Mouse (Mus musculus) hindbrain, embryonic 15.5 days (tissue): ENCODE data around the gene Sh3d19. TPM values are rescaled to one million over a fixed set of nuclear protein-coding genes. Genes with fewer than 3 reads are reported as not detected.

Experiments used
- ATAC-seq: fragments of 200-750 bp; cut with Nextera tagmentation; 2 replicates; pipeline ENCODE4 v1.8.0; 2017; ENCODE audit warnings: low read depth, moderate number of reproducible peaks, moderate TSS enrichment; ENCODE audit not compliant: low FRiP score
- H3K27ac ChIP-seq: fragments of 300-500 bp; sonication (generic); replicated peaks from 2 replicates; pipeline ENCODE4 v1.5.1; 2015; ENCODE audit warnings: mild to moderate bottlenecking, inconsistent platforms
- H3K27me3 ChIP-seq: fragments of 300-500 bp; sonication (generic); 2 replicates; pipeline ENCODE4 v1.6.1; 2015; ENCODE audit warnings: control low read depth, inconsistent platforms
- H3K36me3 ChIP-seq: fragments of 300-500 bp; sonication (generic); 2 replicates; pipeline ENCODE4 v1.6.1; 2015; ENCODE audit warnings: control low read depth, inconsistent platforms
- H3K4me1 ChIP-seq: fragments of 300-500 bp; sonication (generic); replicated peaks from 2 replicates; pipeline ENCODE4 v1.6.1; 2015; ENCODE audit warnings: control low read depth, inconsistent platforms
- H3K4me2 ChIP-seq: fragments of 300-500 bp; sonication (generic); 2 replicates; pipeline ENCODE4 v1.6.1; 2015; ENCODE audit warnings: moderate library complexity, mild to moderate bottlenecking, inconsistent platforms
- H3K4me3 ChIP-seq: fragments of 300-500 bp; sonication (generic); 2 replicates; pipeline ENCODE4 v1.5.1; 2015; ENCODE audit warnings: mild to moderate bottlenecking, inconsistent platforms
- H3K9ac ChIP-seq: fragments of 300-500 bp; sonication (generic); 2 replicates; pipeline ENCODE4 v1.6.1; 2015; ENCODE audit warnings: inconsistent platforms
- H3K9me3 ChIP-seq: fragments of 300-500 bp; sonication (generic); 2 replicates; pipeline ENCODE4 v1.6.1; 2016; ENCODE audit warnings: control low read depth, inconsistent platforms
- WGBS: fragments of 180-500 bp; shearing (Covaris S2); methylation state at CpG from one replicate; pipeline ENCODE4 v1.1.7; 2015; 5-methylcytosine and 5-hydroxymethylcytosine counted together
- polyA plus RNA-seq: library from polyadenylated mRNA; unstranded; fragments of >200 nt; fragmentation: Nextera tagmentation; extraction: Ambion mirVana; gene quantifications from 2 replicates; pipeline ENCODE4 v1.2.1, GENCODE M21; 2015

Sh3d19 gene
- polyA plus RNA-seq, 1 experiment from 2014 or later, result 18.1 TPM

GRCm38 (mm10) chr3:86134939-86135638 lies 164.2 kb downstream of the Sh3d19 start:
- H3K9ac ChIP-seq, result no peak overlapping the region
- H3K27me3 ChIP-seq, result no peaks in the 10 kb centered on the region
- H3K4me1 ChIP-seq, result no peaks in the 10 kb centered on the region
- no peaks in the 10 kb centered on the region for H3K9me3 ChIP-seq
- peaks cover 40% of the 10 kb centered on the region for H3K36me3 ChIP-seq
- no peak overlapping the region for H3K4me3 ChIP-seq
- ATAC-seq, result no peak
- H3K27ac ChIP-seq, result no peak overlapping the region
- no peak overlapping the region for H3K4me2 ChIP-seq
- 92% methylated on average over 6 of the region's 6 CpGs for WGBS

- H3K27me3 ChIP-seq, result no peaks in the 10 kb centered on the region
- ATAC-seq, result no peak
- 88% methylated on average over 6 of the region's 6 CpGs for WGBS
These were observed 165.1 kb downstream of the Sh3d19 start for GRCm38 (mm10) chr3:86135886-86136563.

GRCm38 (mm10) chr3:86136936-86137574 lies 166.1 kb downstream of the Sh3d19 start:
- WGBS, result 95% methylated on average over 6 of the region's 6 CpGs
- Histone ChIP-seq H3K27me3 (no peaks in the 10 kb centered on the region), H3K27ac (no peak overlapping the region), H3K4me2 (no peak overlapping the region), H3K4me1 (peaks cover 13% of the 10 kb centered on the region), H3K4me3 (no peak overlapping the region), H3K36me3 (peaks cover 42% of the 10 kb centered on the region), H3K9ac (no peak overlapping the region), H3K9me3 (no peaks in the 10 kb centered on the region)
- ATAC-seq, result no peak

More at GRCm38 (mm10) chr3:86135886-86136563, 165.1 kb downstream of the Sh3d19 start:
- H3K36me3 ChIP-seq, result peaks cover 42% of the 10 kb centered on the region
- H3K4me1 ChIP-seq, result peaks cover 8% of the 10 kb centered on the region
- H3K9ac ChIP-seq, result no peak overlapping the region
- H3K4me3 ChIP-seq, result no peak overlapping the region
- no peaks in the 10 kb centered on the region for H3K9me3 ChIP-seq
- no peak overlapping the region for H3K4me2 ChIP-seq
- H3K27ac ChIP-seq, result no peak overlapping the region

GRCm38 (mm10) chr3:86139660-86140059 lies 168.8 kb downstream of the Sh3d19 start:
- H3K36me3 ChIP-seq, result peaks cover 42% of the 10 kb centered on the region
- H3K4me1 ChIP-seq, result peaks cover 16% of the 10 kb centered on the region
- H3K27me3 ChIP-seq, result no peaks in the 10 kb centered on the region
- H3K9me3 ChIP-seq, result no peaks in the 10 kb centered on the region
- no peak overlapping the region for H3K9ac ChIP-seq
- ATAC-seq, result no peak
- H3K4me3 ChIP-seq, result no peak overlapping the region
- WGBS, result 95% methylated on average over 4 of the region's 4 CpGs
- no peak overlapping the region for H3K4me2 ChIP-seq
- no peak overlapping the region for H3K27ac ChIP-seq

GRCm38 (mm10) chr3:86141366-86141765 lies 170.5 kb downstream of the Sh3d19 start:
- H3K27ac ChIP-seq, result no peak overlapping the region
- 19% methylated on average over 7 of the region's 7 CpGs for WGBS
- H3K9me3 ChIP-seq, result no peaks in the 10 kb centered on the region
- H3K36me3 ChIP-seq, result peaks cover 32% of the 10 kb centered on the region
- no peaks in the 10 kb centered on the region for H3K27me3 ChIP-seq
- peak overlapping the region; percentile 99 for H3K4me3 ChIP-seq
- peak overlapping the region; percentile 95 for H3K9ac ChIP-seq
- ATAC-seq, result no peak
- H3K4me1 ChIP-seq, result peaks cover 16% of the 10 kb centered on the region
- peak overlapping the region; percentile 82 for H3K4me2 ChIP-seq

GRCm38 (mm10) chr3:86141886-86142262 lies 171.0 kb downstream of the Sh3d19 start:
- Histone ChIP-seq H3K4me1 (peaks cover 16% of the 10 kb centered on the region), H3K4me2 (peak overlapping the region; percentile 82), H3K9ac (peak overlapping the region; percentile 95), H3K9me3 (no peaks in the 10 kb centered on the region), H3K27ac (peak overlapping the region; percentile 88), H3K4me3 (peak overlapping the region; percentile 99), H3K36me3 (peaks cover 27% of the 10 kb centered on the region), H3K27me3 (no peaks in the 10 kb centered on the region)
- WGBS, result under 1% methylated on average over 18 of the region's 18 CpGs
- no peak for ATAC-seq

- under 1% methylated on average over 76 of the region's 77 CpGs for WGBS
- Histone ChIP-seq H3K27ac (peak within 1 kb of the TSS; percentile 88), H3K36me3 (peaks cover 22% of the 10 kb centered on the region), H3K4me2 (peak within 1 kb of the TSS; percentile 82), H3K27me3 (no peaks in the 10 kb centered on the region), H3K9ac (peak within 1 kb of the TSS; percentile 95), H3K4me1 (peaks cover 16% of the 10 kb centered on the region), H3K9me3 (no peaks in the 10 kb centered on the region), H3K4me3 (peak within 1 kb of the TSS; percentile 99)
- ATAC-seq, result peak; percentile 97
These were observed 171.5 kb downstream of the Sh3d19 start, which contains the start of gene Rps3a1 for GRCm38 (mm10) chr3:86142263-86142933. Gene Rps3a1, minus strand, starts transcription at chr3:86142702.

- no peaks in the 10 kb centered on the region for H3K9me3 ChIP-seq
- ATAC-seq, result peak; percentile 21
- H3K4me2 ChIP-seq, result peak overlapping the region; percentile 42
- H3K4me1 ChIP-seq, result peaks cover 16% of the 10 kb centered on the region
- H3K9ac ChIP-seq, result peak overlapping the region; percentile 14; the same call in 1 of the 2 replicates
- H3K36me3 ChIP-seq, result peaks cover 17% of the 10 kb centered on the region
- H3K27ac ChIP-seq, result 0 out of 2 replicates have a peak overlapping the region, but pooled peaks have one; percentile 29
- H3K27me3 ChIP-seq, result no peaks in the 10 kb centered on the region
- peak overlapping the region; percentile 99 for H3K4me3 ChIP-seq
- WGBS, result 42% methylated on average over 6 of the region's 6 CpGs
These were observed 172.0 kb downstream of the Sh3d19 start for GRCm38 (mm10) chr3:86142934-86143317.

- ATAC-seq, result no peak
- Histone ChIP-seq H3K4me1 (peaks cover 16% of the 10 kb centered on the region), H3K36me3 (peaks cover 13% of the 10 kb centered on the region), H3K27me3 (no peaks in the 10 kb centered on the region), H3K9ac (no peak overlapping the region), H3K4me3 (no peak overlapping the region), H3K9me3 (no peaks in the 10 kb centered on the region), H3K27ac (no peak overlapping the region), H3K4me2 (no peak overlapping the region)
- WGBS, result 90% methylated on average over 6 of the region's 6 CpGs
These were observed 172.4 kb downstream of the Sh3d19 start for GRCm38 (mm10) chr3:86143343-86143742.

GRCm38 (mm10) chr3:86149063-86149462 lies 178.2 kb downstream of the Sh3d19 start:
- Histone ChIP-seq H3K4me2 (no peak overlapping the region), H3K4me3 (no peak overlapping the region), H3K27ac (no peak overlapping the region), H3K9me3 (no peaks in the 10 kb centered on the region), H3K36me3 (no peaks in the 10 kb centered on the region), H3K27me3 (no peaks in the 10 kb centered on the region), H3K4me1 (no peaks in the 10 kb centered on the region), H3K9ac (no peak overlapping the region)
- no peak for ATAC-seq
- 60% methylated on average over 6 of the region's 6 CpGs for WGBS

GRCm38 (mm10) chr3:86149521-86149920 lies 178.6 kb downstream of the Sh3d19 start:
- Histone ChIP-seq H3K27ac (no peak overlapping the region), H3K9ac (no peak overlapping the region), H3K27me3 (no peaks in the 10 kb centered on the region), H3K9me3 (no peaks in the 10 kb centered on the region), H3K36me3 (no peaks in the 10 kb centered on the region), H3K4me1 (no peaks in the 10 kb centered on the region), H3K4me2 (no peak overlapping the region), H3K4me3 (no peak overlapping the region)
- no peak for ATAC-seq
- WGBS, result 71% methylated on average over 9 of the region's 9 CpGs
